Mouse (Mus musculus): ENCODE data around the gene Slc38a2. TPM values are rescaled to one million over a fixed set of nuclear protein-coding genes. Genes with fewer than 3 reads are reported as not detected.

Slc38a2 gene
- polyA plus RNA-seq, 1 experiment from 2014 or later = 199 TPM

DNA sequence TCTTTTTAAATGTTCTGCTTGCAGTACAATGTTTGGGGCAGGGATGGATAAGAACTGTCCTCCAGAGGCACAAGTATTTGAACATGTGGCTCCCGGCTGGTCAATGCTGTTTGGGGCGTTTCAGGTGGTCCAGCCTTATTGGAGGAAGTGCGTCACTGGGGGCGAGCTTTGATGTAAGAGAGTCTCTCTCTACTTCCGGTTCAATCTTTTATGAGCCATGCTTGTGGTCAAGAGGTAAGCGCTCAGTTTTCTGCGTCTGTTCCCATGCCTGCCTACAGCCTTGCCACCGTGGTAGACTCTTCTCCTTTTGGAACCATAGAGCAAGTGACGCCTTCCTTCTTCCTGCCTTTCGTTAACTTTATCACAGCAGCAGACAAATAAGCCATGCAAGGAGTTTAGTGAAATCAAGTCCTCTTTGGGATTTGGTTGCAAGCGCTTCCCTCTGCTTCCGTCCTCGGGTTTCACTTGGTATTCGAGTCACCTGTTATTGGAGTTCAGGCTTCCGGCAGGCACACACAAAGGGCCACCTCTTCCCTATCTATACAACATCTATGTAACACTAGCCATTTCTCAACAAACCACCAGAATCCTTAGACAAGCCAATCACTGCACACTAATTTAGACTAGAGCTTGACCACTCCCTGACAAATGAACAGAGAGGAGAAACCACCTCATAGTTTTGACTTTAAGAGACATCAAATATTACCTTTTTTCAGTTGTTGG, 37.3 kb upstream of the Slc38a2 start:
- WGBS = 89% methylated on average over 15 of the region's 15 CpGs
- Histone ChIP-seq H3K4me3 (replicated peaks) (no peak overlapping the region), H3K27me3 (no peaks in the 10 kb centered on the region), H3K36me3 (replicated peaks) (no peaks in the 10 kb centered on the region), H3K9ac (no peak overlapping the region), H3K4me2 (no peak overlapping the region), H3K9me3 (no peaks in the 10 kb centered on the region), H3K4me1 (no peaks in the 10 kb centered on the region), H3K27ac (no peak overlapping the region)
- no peak for ATAC-seq (ENCODE audit: low FRiP score)

DNA sequence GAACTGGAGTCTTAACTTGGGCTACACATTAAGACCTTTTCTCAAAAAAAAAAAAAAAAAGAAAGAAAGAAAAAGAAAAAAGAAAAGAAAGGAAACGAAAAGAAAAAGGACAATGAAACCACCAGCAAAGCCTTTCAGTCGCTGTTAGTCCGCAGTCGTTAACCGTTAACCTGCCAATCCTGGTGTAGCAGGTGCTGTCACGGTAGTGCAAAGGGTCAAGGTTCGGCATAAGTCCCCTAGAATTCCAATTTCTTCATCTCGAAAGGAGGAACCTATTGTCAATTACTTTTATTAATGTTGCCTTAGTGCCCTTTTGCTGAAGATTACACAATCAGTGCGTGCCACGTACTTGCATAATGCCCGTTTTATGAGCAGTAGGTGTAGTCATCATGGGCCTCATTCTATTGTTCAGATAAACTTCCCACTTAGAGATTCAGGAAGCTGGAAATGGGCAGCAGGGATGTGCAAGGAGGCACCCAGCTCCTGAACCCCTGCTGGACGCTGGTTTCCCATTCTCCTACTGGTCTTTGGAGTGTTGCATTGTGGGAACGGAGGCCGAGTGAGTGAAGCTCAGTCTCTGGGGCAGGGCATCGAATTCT, 36.1 kb upstream of the Slc38a2 start:
- 76% methylated on average over 15 of the region's 15 CpGs for WGBS
- no peaks in the 10 kb centered on the region for H3K36me3 ChIP-seq (replicated peaks)
- no peaks in the 10 kb centered on the region for H3K27me3 ChIP-seq
- H3K4me1 ChIP-seq = no peaks in the 10 kb centered on the region
- no peak overlapping the region for H3K27ac ChIP-seq
- no peak overlapping the region for H3K4me2 ChIP-seq
- no peaks in the 10 kb centered on the region for H3K9me3 ChIP-seq
- H3K9ac ChIP-seq = no peak overlapping the region
- no peak for ATAC-seq (ENCODE audit: low FRiP score)
- H3K4me3 ChIP-seq (replicated peaks) = no peak overlapping the region

DNA sequence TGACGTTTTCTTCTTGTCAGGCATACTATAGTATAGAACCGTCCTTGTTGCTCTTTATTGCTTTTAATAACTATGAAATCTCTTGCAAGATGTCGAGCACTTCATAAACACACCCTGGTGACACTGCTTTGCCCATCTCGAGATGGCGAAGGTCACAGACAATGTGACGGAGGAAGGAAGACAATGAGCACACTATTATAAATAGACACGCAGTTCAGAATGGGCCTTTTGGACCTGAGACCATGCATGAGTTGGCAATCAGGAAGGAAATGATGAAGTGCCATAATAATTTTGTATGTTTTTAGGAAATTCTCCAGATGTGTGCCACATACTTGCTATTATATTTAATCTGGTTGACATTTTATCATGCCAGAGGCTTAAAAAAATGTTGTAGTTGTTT, 34.9 kb upstream of the Slc38a2 start:
- no peak for ATAC-seq (ENCODE audit: low FRiP score)
- Histone ChIP-seq H3K27ac (no peak overlapping the region), H3K4me1 (no peaks in the 10 kb centered on the region), H3K9ac (no peak overlapping the region), H3K4me3 (replicated peaks) (no peak overlapping the region), H3K9me3 (no peaks in the 10 kb centered on the region), H3K4me2 (no peak overlapping the region), H3K36me3 (replicated peaks) (no peaks in the 10 kb centered on the region), H3K27me3 (no peaks in the 10 kb centered on the region)
- 88% methylated on average over 7 of the region's 7 CpGs for WGBS

DNA sequence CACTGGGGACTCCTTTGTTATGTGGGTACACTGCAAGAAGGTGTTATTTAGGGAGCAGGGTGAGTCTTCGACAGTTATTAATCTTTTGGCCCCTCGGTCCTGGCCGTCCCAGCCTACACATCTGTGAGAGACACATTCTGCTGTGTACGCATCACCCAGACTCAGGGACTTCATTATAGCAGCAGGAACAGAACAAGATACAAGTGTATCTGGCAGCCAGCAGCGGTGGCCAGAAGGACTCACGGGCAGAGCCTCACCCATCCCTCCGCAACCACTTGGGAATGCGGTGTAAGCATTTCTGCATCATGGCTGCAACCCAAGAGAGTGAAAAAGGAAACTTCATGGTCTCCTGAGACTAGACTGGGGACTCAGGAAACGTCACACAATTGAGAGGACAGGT, 30.9 kb upstream of the Slc38a2 start:
- H3K36me3 ChIP-seq (replicated peaks) = no peaks in the 10 kb centered on the region
- H3K27me3 ChIP-seq = no peaks in the 10 kb centered on the region
- no peaks in the 10 kb centered on the region for H3K4me1 ChIP-seq
- no peak overlapping the region for H3K4me3 ChIP-seq (replicated peaks)
- no peaks in the 10 kb centered on the region for H3K9me3 ChIP-seq
- 88% methylated on average over 9 of the region's 9 CpGs for WGBS
- H3K9ac ChIP-seq = no peak overlapping the region
- no peak overlapping the region for H3K27ac ChIP-seq
- H3K4me2 ChIP-seq = no peak overlapping the region
- ATAC-seq (ENCODE audit: low FRiP score) = no peak

DNA sequence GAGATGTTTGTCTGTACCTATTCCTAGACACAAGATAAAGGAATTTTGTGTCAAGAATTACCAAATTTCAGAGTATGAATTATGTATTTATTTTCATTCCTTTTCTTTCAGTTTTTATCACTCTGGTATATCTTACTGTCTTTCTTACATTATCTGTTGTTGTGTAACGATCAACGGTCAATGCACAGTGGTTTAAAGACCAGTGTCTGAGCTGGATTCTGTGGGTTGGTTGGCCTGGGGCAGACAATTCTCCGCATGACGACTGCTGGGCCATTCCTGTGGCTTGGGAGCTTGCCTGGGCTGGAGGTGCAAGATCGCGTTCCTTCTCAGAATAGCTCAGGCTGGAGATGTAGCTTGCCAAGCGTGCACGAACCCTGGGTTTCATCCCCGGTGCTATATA, 30.3 kb upstream of the Slc38a2 start:
- ATAC-seq (ENCODE audit: low FRiP score) = no peak
- Histone ChIP-seq H3K4me1 (no peaks in the 10 kb centered on the region), H3K36me3 (replicated peaks) (no peaks in the 10 kb centered on the region), H3K4me2 (no peak overlapping the region), H3K9me3 (no peaks in the 10 kb centered on the region), H3K27me3 (no peaks in the 10 kb centered on the region), H3K4me3 (replicated peaks) (no peak overlapping the region), H3K27ac (no peak overlapping the region), H3K9ac (no peak overlapping the region)
- WGBS = 88% methylated on average over 9 of the region's 9 CpGs

DNA sequence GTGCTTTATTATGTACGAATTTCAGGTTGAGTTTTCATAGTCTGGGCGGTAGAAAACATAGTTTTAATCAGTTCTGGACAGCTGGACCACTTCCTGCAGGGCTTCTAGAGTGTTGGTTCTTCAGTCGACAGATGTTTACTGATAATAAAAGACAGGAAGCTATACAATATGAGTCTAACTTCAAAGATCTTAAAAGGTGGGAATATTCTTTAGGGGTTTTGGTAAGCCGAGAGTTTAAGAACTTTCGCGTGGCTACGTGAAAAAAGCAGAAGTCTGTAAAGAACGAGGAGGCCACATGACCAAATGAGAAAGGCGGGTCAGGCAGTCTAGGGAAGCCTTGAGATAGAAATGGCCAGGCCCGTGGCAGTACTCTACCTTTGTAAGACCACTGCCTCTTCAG, 29.5 kb upstream of the Slc38a2 start:
- H3K4me3 ChIP-seq (replicated peaks) = no peak overlapping the region
- no peak overlapping the region for H3K27ac ChIP-seq
- no peak overlapping the region for H3K4me2 ChIP-seq
- ATAC-seq (ENCODE audit: low FRiP score) = no peak
- 89% methylated on average over 10 of the region's 10 CpGs for WGBS
- no peaks in the 10 kb centered on the region for H3K36me3 ChIP-seq (replicated peaks)
- no peaks in the 10 kb centered on the region for H3K4me1 ChIP-seq
- H3K9ac ChIP-seq = no peak overlapping the region
- H3K27me3 ChIP-seq = no peaks in the 10 kb centered on the region
- no peaks in the 10 kb centered on the region for H3K9me3 ChIP-seq

DNA sequence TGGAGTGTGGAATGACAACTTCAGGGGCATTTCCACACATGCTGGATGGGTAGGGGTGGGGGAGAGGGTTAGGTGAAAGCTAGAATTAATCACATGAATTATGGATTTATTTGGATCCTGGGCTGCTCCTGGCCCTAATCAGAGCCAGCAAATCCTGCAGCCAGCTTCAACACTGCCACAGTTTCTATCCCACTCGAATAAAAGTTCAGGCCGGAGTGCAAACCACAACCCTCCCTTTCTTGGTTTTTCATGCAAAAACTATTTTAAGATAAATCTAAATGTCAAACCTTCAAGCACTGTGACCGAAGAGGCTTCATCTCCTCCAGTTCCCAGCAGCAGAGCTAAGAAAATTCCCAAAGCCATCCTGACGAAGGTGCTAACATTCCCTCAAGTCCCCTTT, 28.8 kb upstream of the Slc38a2 start:
- no peak overlapping the region for H3K27ac ChIP-seq
- H3K4me2 ChIP-seq = no peak overlapping the region
- H3K9me3 ChIP-seq = no peaks in the 10 kb centered on the region
- H3K27me3 ChIP-seq = no peaks in the 10 kb centered on the region
- no peak for ATAC-seq (ENCODE audit: low FRiP score)
- no peak overlapping the region for H3K9ac ChIP-seq
- H3K4me3 ChIP-seq (replicated peaks) = no peak overlapping the region
- H3K36me3 ChIP-seq (replicated peaks) = no peaks in the 10 kb centered on the region
- 87% methylated on average over 4 of the region's 4 CpGs for WGBS
- H3K4me1 ChIP-seq = no peaks in the 10 kb centered on the region

DNA sequence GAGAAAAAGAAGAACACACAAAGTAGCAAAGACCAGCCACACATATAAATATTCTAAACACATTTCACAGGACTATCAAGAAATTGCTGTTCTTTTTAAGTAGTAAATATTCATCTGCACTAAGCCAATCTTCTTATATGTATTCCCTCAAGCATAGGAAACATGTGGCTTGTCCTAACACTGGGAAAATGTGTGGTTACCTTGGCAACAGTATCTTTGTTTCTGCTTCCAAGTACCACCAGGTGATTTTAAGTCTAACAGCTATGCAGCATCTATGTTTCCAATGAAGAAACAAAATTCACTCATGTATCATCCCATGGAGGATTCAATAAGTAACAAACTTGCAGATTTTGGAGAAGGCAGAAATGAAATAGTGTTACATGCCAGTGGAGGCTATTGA, 25.0 kb upstream of the Slc38a2 start:
- Histone ChIP-seq H3K4me1 (no peaks in the 10 kb centered on the region), H3K9ac (no peak overlapping the region), H3K9me3 (no peaks in the 10 kb centered on the region), H3K27ac (no peak overlapping the region), H3K27me3 (no peaks in the 10 kb centered on the region), H3K4me2 (no peak overlapping the region), H3K36me3 (replicated peaks) (no peaks in the 10 kb centered on the region), H3K4me3 (replicated peaks) (no peak overlapping the region)
- ATAC-seq (ENCODE audit: low FRiP score) = no peak

DNA sequence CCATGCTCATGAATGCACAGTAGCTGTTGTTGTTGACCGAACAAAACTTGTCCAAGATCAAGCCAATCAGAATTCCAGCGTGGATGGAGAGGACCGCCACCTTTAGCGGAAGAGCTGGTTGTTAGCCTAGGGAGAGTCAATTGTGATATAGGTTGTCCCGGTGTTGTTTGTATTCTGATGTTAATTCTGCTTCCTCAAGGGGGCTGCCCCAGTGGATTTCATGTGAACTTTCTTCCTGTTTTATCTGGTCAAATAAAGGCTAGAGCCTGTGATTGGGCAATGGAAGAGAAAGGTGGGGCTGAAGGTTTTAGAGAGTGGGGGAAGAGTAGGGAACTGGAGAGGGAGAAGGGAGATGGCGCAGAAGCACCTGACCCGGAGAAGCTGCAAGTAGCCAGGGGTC, 22.7 kb upstream of the Slc38a2 start:
- no peaks in the 10 kb centered on the region for H3K36me3 ChIP-seq (replicated peaks)
- H3K4me2 ChIP-seq = no peak overlapping the region
- WGBS = 71% methylated on average over 7 of the region's 7 CpGs
- H3K9ac ChIP-seq = no peak overlapping the region
- no peak overlapping the region for H3K4me3 ChIP-seq (replicated peaks)
- H3K9me3 ChIP-seq = no peaks in the 10 kb centered on the region
- no peaks in the 10 kb centered on the region for H3K27me3 ChIP-seq
- no peak overlapping the region for H3K27ac ChIP-seq
- H3K4me1 ChIP-seq = no peaks in the 10 kb centered on the region
- no peak for ATAC-seq (ENCODE audit: low FRiP score)

DNA sequence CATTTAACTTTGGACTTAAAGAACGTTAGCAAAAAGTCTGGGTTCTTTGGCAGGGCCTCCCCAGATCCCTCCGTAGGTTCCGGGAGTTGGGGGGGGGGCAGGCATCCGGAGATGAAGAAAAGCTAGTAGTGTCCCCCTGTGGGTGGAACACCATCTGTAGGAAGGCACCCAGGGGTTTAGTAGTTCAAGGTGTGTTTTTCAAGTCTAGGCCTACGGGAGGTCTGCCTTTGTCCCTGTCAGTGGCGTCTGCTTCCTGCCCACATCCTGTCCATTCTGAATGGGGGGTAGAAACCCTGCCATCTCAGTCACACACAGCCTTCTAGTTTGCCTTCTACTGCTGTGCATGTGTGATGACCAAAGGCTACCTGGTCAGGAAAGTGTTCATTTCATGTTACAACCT, 20.6 kb upstream of the Slc38a2 start:
- no peak for ATAC-seq (ENCODE audit: low FRiP score)
- no peak overlapping the region for H3K4me2 ChIP-seq
- WGBS = 88% methylated on average over 6 of the region's 6 CpGs

DNA sequence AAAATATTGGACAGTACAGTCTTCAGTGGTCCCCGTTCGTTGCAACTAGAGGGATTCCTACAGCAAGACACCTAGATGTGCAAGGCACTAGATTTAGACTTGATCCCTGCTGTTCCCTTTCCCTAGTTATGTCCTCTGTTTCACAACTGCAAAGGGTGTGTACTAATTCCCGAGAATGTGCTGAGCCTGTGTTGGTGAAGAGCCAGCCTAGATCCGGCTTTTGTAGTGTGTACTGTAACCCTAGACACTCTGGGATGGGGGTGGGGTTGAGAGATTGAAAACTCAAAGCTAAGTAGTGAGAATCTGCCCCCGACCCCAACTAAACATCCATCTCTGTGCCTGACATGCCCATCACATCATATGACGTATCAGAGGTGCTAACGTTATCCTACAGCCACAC, 18.9 kb upstream of the Slc38a2 start:
- Histone ChIP-seq H3K4me3 (replicated peaks) (no peak overlapping the region), H3K27ac (no peak overlapping the region), H3K36me3 (replicated peaks) (no peaks in the 10 kb centered on the region), H3K4me2 (no peak overlapping the region), H3K27me3 (no peaks in the 10 kb centered on the region), H3K9ac (no peak overlapping the region), H3K9me3 (no peaks in the 10 kb centered on the region), H3K4me1 (no peaks in the 10 kb centered on the region)
- 84% methylated on average over 7 of the region's 7 CpGs for WGBS
- no peak for ATAC-seq (ENCODE audit: low FRiP score)

More for the DNA sequence above, 20.6 kb upstream of the Slc38a2 start:
- no peaks in the 10 kb centered on the region for H3K4me1 ChIP-seq
- no peaks in the 10 kb centered on the region for H3K36me3 ChIP-seq (replicated peaks)
- no peak overlapping the region for H3K9ac ChIP-seq
- no peaks in the 10 kb centered on the region for H3K27me3 ChIP-seq
- no peak overlapping the region for H3K27ac ChIP-seq
- no peak overlapping the region for H3K4me3 ChIP-seq (replicated peaks)
- H3K9me3 ChIP-seq = no peaks in the 10 kb centered on the region

DNA sequence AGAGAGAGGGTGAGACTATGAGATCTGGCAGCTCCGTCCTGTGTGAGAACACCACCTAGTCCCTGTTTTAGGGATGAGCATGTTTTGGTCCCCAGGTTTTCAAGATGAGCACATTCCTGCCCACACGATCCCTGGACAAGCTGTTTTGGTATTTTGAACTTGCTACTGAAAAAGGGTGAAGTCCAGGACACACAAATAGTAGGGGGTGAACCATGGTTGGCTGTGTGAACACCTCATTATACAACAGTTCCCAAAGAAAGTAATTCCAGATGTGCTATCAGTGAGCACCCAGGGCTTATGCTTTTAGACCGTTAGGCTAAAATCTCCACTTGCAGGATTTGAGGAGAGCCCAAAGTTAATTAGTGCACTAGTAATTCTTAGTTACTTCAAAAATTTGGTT, 17.7 kb upstream of the Slc38a2 start:
- Histone ChIP-seq H3K4me1 (no peaks in the 10 kb centered on the region), H3K27ac (no peak overlapping the region), H3K36me3 (replicated peaks) (no peaks in the 10 kb centered on the region), H3K27me3 (no peaks in the 10 kb centered on the region), H3K4me2 (no peak overlapping the region), H3K9ac (no peak overlapping the region), H3K9me3 (no peaks in the 10 kb centered on the region), H3K4me3 (replicated peaks) (no peak overlapping the region)
- 75% methylated on average over 3 of the region's 3 CpGs for WGBS
- ATAC-seq (ENCODE audit: low FRiP score) = no peak

DNA sequence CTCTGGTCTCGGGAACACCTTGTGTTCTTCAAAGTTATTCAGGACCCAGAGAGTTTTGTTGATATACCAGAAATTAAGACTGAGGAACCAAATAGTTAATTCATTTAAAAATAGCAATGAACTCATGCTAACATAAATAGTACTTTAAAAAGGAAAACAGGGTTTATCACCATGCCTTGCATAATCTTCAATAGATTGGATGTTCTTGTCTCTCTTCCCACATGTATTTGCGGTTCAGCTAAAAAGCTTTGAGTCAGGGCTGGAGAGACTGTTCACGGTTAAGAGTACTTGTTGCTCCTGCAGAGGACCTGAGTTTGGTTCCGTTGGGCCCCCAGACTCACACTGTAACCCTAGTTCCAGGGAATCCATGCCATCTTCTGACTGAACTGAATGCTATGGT, 16.8 kb upstream of the Slc38a2 start:
- 92% methylated on average over 4 of the region's 4 CpGs for WGBS
- no peak for ATAC-seq (ENCODE audit: low FRiP score)

More for the DNA sequence above, 16.8 kb upstream of the Slc38a2 start:
- Histone ChIP-seq H3K4me1 (no peaks in the 10 kb centered on the region), H3K9ac (no peak overlapping the region), H3K36me3 (replicated peaks) (no peaks in the 10 kb centered on the region), H3K27me3 (no peaks in the 10 kb centered on the region), H3K9me3 (no peaks in the 10 kb centered on the region), H3K27ac (no peak overlapping the region), H3K4me3 (replicated peaks) (no peak overlapping the region), H3K4me2 (no peak overlapping the region)

All from forebrain, embryonic 12.5 days (tissue).